Mouse (Mus musculus) left cerebral cortex, adult 9 months (tissue): ENCODE data around the gene Mapk14.
A peak's percentile ranks its signal among the peaks of the same experiment; 100 is the strongest.
"Not testable (repeated sequence)": the region's sequence is repeated elsewhere in the genome, so short reads cannot be mapped to it uniquely, and the experiment has no call there.

Experiments
- DNase-seq, 2 experiments: peaks; one replicate each; pipeline ENCODE4 v3.0.0; 2022; ENCODE audit warnings: low spot score in 2 of 2

The Mapk14 gene

DNA sequence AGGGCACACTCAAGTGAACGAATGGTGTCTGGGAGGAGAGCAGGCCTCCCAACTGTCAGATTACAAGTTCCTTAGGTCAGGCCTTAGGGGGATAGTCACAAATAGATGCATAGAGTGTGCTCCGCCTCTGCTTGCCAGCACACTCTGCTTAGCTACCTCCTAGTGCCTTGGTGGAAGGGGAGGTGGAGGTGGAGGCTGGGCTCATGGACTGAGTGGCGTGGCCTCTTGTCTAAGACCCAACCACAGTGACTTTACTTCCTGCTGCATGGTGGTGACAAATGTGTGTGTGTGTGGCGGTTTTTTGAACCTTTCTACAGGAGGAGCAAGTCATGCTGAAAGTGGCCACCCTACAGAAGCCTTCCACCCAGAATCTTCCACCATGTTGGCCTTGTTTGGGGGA, 45.4 kb downstream of the Mapk14 start:
- no peak for DNase-seq

DNA sequence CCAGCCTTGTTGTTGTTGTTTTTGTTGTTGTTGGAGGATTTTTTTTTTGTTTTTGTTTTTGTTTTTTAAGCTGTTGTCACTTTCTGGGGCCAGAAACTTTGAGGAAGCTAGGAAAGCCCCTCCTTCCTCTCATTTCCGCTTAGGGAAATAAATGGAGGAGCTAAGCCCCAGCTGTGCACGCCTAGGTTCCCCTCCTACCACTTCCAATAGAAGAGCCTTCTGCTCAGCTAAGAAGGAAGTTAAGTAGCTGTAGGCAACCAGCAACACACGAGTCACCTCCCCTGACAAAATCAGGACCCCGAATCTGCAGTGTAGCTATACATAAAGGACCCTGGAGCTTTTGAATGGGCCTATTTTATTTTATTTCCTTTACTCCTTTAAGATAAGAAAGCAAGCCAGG, 46.8 kb downstream of the Mapk14 start:
- DNase-seq, result no peak

DNA sequence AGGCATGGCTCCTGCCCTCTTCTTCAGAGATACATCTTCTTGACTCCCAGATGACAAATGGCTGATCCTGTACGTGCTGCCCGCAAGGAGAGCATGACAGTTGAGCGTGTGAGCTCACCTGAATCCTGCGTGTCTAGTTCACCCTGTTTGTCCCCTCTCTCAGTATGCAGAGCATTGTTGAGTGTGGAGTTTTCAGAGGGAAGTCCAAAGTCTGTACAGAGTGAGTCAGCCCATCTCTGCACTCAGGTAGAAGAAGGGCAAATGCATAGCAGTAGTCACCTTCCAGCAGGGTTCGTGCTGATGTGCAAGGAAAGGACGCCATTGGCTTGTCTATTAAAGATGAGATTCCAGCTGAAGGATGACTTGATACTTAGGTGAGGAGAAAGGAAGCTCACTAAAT, 48.1 kb downstream of the Mapk14 start:
- no peak for DNase-seq

DNA sequence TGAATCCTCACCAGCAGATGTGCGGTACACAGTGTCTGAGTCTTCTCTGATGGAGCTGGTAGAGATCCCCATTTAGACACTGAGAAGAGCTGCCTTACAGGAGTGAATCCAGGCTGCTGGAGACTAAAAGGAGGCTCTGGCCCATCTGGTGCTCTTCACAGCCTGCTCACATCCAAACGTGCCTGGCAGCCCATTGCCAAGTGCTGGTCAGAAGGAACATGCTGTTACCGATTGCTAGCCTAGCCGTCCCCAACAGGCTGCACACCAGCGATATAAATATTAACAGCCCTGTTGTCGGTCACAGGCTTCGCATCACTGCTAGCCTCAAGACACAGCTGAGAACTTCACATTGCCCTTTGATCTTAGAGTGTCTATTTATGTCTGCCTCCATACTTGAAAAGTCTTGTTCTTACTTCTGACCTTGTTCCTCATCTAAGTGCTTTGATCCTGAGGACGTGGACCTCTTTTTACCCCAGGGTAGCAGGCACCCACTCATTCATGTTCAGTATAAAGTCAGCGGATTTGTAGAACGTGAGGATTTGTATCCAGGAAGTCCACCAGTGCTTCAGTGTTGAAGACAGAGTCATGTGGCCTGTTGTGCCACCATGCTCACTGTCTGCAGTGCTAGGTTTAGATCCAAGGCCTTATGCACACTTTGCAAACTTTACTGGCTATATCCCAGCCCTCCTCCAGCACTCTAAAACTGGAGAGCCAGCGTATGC, 52.2 kb downstream of the Mapk14 start:
- peak; percentile 47 to 78 for DNase-seq

DNA sequence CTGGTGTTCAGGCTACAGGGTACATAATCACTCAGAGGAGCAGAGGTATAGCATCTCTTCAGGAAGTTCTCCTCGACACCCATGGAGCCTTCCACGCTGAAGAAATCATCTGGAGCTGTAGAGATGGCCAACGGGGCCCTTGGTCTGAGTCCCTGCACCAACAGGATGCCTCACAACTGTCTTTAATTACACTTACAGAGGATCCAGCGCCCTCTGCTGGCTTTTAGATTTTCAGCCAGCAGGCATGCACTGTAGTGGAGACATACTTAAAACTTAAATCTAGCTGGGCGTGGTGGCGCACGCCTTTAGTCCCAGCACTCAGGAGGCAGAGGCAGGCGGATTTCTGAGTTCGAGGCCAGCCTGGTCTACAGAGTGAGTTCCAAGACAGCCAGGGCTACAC, 52.8 kb downstream of the Mapk14 start:
- no peak for DNase-seq

DNA sequence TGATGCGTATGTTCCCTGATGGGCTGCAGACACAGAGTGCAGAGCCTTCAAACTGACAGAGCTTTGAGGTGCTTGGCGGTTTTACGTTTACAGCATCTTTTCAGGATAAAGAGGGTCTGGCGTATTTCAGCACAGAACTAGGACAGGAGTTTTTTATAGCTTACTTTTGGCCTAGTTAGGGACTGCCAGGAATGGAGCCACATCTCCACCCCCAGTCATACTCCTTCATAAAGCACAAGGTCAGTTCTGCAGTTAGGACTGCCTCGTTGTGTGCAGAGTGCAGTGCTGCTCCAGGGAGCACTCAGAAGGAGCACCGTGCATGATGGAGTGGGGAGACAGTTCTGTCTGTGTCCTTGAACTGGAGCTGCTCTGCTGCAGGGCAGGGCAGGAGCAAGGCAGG, 54.6 kb downstream of the Mapk14 start:
- no peak for DNase-seq

DNA sequence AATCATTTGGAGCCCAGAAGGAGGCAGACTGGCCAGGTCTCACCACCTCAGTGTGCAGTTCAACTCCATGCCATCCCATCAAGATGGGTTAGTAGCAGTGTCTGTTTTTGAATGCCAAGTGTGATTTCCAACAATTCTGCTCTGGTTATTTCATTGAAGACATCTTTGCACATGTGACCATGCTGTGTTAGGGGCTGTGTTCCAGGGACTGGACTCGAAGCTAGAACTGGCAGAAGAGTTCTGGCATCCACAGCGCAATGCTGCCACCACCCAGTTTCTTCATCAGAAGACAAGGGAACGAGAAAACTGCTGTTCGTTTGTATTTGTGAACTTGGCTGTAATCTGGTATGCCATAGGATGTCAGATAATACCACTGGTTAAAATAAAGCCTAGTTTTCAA, 56.9 kb downstream of the Mapk14 start:
- DNase-seq, result no peak

DNA sequence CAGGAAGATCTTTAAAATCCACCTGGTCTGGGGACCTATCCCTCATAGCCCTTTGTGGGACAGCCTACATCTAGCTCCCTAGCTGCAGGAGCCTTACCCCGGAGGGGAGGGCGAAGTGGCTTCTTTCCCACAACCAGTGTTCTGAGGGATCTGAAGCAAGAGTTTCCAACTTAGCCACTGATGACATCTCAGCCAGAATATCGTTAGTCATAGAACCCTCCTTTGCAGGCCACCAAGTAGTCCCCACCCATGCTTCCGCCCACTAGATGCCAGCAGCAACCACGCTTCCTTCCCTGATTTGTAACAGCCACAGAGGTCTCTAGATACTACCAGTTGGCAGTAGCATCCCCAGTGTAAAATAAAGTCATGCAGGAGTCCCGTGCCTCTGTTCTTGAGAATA, 59.5 kb downstream of the Mapk14 start:
- no peak for DNase-seq

DNA sequence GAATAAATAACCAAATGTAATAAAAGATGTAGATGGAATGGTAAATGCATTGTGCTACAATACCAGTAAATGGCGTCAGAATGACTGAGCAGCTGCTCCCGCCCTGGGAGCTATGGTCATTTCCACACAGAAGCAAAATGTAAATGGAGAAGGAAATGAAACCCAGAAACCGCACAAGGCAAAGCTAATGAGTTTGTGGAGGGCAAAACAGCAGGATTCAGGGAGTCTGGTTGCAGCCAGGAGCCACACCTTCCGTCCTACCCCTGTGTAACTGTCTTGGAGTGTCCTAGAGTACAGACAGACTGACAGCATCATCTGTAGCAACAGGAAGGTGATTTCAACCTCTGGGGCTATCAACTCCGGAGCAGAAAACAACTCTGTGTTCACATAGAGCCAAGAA, 65.3 kb downstream of the Mapk14 start:
- no peak for DNase-seq

DNA sequence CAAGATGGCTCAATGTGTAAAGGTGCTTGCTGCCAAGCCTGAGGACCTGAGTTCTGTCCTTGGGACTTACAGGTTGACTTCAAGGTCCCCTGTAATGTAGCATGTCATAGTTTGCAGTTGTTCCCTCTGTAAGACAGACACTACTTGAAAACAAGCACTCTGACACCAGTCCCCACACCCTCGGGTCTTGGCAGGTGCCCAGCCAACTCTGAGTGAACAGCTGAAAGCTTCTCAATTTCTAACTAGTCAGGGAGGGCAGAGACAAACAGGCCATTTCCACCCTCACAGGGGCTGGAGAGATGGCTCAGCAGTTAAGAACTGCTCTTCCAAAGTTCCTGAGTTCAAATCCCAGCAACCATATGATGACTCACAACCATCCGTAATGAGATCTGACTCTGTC, 66.3 kb downstream of the Mapk14 start:
- no peak for DNase-seq

DNA sequence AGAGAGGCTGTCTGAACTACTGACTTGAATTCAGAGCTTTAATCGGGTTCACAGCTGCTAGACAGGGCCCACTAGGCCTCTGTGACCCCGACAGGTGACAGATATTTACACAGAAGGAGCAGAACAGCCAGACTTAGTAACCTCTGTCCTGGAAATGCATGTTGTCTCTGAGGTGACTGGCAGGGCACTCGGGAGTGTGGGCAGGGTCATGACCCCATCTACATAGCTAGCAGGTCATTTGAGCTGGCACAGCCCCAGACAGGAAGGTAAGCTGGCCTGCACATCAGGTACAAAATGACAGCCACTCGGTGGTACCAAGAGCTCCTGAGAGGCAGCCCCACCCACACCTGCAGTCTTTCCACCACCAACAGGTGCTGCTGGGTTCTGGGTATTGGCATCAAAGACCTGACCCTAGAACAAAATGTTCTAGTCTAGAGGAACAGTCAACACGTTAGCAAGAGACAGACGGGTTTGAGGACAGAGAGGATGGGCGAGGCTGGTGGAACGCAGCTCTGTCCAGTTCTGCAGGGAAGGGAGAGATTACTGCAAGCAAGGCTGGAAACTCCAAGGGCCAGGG, 69.7 kb downstream of the Mapk14 start:
- DNase-seq, result no peak

DNA sequence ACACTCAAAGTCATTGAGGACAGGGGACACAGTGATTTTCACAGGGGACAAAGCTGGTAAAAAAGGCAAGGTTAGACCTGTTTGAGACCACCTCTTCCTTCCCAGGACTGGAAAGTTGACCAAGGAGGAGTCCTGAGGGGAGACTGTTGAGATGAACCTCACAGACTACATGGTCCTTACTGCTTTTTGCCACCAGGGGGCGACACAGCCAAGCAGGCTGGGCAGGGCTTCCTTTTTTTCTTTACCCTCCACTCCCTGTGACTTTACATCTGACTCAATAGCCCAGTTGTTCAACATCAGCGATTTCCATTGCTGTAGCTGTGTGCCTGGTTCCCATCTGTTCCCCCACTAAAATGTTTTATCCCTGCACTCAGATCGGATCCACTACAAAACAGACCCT, 70.7 kb downstream of the Mapk14 start:
- DNase-seq, result peak in 1 of 2 experiments; percentile 81

DNA sequence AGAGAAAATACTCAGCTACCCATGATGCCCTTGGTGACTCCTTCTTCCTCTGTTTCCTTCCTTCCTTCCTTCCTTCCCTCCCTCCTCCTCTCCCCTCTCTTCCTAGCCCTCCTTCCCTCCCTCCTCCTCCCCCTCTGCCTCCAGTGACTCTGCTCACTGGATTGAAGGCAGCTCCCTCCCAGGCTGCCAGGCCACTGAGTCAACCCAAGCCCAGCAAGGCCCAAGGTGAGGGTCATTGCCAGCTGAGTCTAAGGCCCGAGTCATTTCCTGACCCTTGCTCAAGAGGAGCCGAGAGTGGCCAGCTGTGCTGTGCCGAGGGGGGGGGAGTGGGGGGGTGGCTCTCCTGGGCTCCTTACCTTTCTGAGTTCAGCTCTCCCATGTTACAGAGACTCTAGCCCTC, 75.1 kb downstream of the Mapk14 start:
- no peak for DNase-seq

DNA sequence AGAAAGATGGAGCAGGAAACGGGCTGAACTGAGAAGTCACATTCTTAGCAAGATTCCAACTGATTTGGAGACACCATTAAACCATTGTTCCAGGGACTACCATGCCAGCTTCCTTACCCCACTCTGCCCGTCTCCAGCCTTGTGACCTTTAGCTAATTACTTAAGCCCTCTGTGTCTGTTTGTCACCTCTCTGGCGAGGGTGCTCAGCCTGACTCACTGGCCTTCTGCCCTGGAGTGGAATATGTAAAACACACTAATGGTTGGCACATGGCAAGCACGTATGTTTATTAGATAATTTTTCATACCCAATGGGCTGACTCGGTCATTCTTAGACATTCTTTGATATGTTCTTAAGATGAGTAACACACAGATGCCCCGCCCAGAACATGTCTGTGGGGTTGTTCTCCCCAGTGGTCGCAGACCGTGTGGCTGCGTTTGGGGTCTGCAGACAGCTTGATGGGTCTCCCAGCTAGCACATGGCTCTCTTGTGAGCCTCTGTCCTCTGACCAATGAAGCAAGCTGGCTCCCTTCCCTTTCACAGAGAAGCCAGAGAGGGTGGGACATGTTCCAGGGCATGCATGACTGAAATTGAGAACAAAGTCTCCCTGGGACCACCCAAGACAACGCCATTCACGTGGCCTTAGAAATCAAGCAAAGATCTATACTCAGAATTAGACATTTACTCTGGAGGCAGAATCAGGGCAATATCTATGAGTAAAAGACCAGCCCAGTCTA, 75.8 kb downstream of the Mapk14 start:
- DNase-seq, result no peak

DNA sequence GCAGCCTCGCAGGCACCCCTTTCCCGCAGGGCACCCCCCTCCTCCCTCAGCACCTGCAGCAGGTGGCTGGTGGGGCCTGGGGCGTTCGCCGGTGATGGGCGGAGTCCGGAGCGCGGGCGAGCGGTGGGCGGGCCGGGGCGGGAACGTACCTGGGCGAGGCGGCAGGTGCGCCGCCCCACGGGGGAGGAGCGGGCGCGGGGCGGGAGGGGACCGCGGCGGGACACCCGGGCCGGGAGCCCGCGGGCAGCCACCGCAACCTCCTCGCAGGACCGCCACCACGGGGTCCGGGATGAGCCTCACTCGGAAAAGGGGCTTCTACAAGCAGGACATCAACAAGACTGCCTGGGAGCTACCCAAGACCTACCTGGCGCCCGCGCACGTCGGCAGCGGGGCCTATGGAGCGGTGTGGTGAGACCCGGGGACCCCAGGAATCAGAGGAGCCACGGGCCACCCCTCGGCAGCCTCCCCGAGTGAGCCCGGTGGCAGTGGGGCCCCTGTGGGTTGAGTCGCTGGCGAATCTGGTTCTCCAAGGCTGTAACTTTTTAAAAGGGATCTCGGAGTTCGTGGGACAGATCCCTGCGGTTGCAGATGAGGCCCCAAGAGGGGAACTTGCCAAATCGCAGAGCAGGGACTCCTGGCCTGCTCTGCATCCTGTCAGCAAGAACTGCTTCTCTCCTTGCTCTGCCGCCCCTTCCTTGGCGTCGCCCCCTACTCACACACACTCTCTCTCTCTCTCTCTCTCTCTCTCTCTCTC, 78.2 kb downstream of the Mapk14 start, which contains the start of gene Mapk13:
TSS of gene Mapk13 (plus strand) at position 177 of the 754 bp plus-strand sequence.
- no peak for DNase-seq

DNA sequence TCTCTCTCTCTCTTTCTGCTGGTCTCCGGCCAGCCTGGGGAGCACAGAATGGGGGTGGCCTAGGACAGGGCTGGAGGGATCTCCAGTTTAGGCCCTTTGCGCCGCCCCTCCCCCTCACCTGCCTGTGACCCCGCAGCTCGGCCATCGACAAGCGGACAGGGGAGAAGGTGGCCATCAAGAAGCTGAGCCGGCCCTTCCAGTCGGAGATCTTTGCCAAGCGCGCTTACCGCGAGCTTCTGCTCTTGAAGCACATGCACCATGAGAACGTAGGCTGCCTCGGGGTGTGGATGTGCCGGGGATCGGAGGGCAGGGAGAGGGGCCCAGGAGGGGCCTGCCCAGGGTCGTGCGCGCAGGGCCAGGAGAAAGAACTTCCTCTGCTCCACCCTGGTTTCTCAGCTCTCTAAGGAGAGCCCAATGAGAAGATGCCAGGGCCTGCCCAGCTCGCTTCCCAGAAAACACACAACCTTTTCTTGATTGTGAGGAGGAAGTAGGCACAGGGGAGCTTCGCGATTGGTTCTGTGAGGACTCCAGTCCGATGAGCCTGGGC, 78.8 kb downstream of the Mapk14 start:
- DNase-seq, result no peak

DNA sequence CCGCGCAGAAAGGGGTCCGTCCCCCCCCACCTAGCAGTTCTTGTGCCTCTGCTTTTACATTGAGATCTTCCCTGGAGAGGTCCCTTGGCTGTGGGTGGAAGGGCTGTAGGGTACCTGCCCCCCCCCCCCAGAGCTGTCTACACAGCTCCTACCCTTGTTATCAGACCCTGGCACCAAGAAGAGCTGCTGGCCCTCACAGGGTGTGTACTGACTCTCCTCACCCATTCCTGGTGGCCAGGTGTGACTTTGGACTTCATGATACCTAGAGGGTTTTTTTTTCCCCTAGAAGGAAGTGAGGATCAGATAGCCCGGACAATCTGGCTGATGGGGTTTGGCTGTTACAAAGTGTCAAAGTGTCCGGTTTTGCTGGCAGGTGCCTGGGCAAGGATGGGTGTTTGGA, 80.2 kb downstream of the Mapk14 start:
- DNase-seq, result no peak

DNA sequence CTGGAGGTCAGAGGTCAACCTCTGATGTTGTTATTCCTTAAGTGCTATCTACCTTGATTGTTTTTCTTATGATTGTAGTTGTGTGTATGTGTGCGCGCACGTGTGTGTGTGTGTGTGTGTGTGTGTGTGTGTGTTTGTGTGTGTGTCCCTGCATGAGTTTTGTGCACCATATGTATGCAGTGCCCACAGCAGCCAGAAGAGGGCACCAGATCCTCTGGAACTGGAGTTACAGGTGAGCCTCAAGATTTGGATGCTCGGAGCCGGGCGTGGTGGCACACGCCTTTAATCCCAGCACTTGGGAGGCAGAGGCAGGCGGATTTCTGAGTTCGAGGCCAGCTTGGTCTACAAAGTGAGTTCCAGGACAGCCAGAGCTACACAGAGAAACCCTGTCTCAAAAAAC, 83.2 kb downstream of the Mapk14 start:
- not testable (repeated sequence) for DNase-seq

DNA sequence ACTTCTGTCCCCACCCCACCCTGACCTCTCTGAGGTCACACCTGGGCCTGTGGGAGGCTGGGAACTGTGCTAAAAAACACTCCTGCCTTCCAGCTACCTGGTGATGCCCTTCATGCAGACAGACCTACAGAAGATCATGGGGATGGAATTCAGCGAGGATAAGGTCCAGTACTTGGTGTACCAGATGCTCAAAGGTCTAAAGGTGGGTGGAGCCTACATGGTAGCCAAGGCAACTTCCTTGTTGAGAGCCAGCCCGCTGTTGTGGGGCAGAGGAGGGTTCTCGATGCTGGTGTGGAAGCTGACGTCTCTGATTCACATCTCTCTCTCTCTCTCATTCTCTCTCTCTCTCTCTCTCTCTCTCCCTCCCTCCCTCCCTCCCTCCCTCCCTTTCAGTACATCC, 84.0 kb downstream of the Mapk14 start:
- no peak for DNase-seq

DNA sequence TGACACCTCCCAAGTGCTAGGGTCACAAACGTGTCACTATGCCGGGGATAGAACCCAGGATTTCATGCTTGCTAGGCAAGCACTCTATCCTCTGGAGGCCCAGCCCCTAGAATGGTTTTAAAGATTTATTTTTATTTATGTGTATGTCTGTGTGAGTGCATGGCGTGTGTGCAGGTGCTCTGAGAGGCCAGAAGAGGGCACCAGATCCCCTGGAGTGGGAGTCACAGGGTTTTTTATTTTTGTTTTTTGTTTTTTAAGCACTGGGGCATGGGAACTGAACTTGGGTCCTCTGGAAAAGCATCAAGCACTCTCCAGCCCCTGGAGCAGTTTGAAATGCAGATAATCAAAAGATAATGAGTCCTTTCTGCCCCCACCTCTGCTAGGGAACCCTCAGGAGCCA, 85.7 kb downstream of the Mapk14 start:
- DNase-seq, result no peak

DNA sequence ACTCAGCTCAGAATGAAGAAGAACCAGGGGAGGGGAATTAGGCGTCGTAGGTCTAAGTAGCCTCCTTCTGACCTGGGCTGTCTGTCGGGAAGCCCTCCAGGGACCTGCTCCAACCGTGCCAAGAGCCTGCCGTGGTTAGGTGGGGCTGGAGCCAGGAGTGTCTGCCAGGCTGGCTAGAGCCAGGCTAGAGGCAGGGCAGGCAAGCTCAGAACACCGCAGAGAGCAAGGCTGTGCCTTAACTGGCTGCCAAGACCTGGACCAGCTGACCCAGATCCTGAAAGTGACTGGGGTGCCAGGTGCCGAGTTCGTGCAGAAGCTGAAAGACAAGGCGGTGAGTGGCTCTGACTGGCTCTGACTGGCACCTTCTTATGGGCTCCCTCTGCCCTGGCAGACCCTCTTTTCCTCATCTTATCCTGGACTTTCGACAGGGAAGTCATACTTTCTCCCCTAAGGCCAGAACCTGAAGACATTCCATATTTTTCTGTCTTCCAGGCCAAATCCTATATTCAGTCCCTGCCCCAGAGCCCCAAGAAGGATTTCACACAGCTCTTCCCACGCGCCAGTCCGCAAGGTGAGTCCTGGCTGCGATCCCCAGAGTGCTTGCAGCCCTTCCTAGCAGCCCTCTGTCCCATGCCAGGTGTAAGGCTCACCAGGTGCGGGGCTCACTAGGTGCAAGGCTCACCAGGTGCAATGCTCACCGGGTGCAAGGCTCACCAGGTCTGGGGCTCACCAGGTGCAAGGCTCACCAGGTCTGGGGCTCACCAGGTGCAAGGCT, 86.3 kb downstream of the Mapk14 start:
- no peak for DNase-seq
